Mouse (Mus musculus) cerebellum, adult 2 months (tissue): ENCODE data around the gene Cisd1. TPM values are rescaled to one million over a fixed set of nuclear protein-coding genes. Genes with fewer than 3 reads are reported as not detected.

Experiments used
- DNase-seq, 2 experiments: peaks; one replicate each; pipeline ENCODE4 v3.0.0; 2021
- H3K27ac ChIP-seq: fragments of 200-500 bp; 2 replicates; pipeline ENCODE4 v1.5.1; 2012; ENCODE audit warnings: low read length, control low read depth, inconsistent platforms; ENCODE audit not compliant: insufficient read depth
- H3K27me3 ChIP-seq: fragments of 200-500 bp; 2 replicates; pipeline ENCODE4 v1.6.1; 2012; ENCODE audit warnings: inconsistent platforms, mild to moderate bottlenecking, low read length, moderate library complexity; ENCODE audit not compliant: control insufficient read depth, insufficient read depth
- H3K4me1 ChIP-seq: fragments of 200-500 bp; 2 replicates; pipeline ENCODE4 v1.6.1; 2011; ENCODE audit warnings: low read length; ENCODE audit not compliant: control insufficient read depth, insufficient read depth
- H3K4me3 ChIP-seq: fragments of 200-500 bp; replicated peaks from 2 replicates; pipeline ENCODE3; 2011; ENCODE audit warnings: mild to moderate bottlenecking, low read depth, low read length, control low read depth; ENCODE audit not compliant: insufficient read depth
- CTCF ChIP-seq: fragments of 200-500 bp; IDR thresholded peaks from 2 replicates; pipeline ENCODE4 v1.5.1; 2011; ENCODE audit warnings: low read depth, mild to moderate bottlenecking, control low read depth, low read length, moderate library complexity, borderline replicate concordance; ENCODE audit not compliant: insufficient read depth
- POLR2A ChIP-seq: fragments of 200-500 bp; IDR thresholded peaks from 2 replicates; pipeline ENCODE4 v1.6.1; 2011; ENCODE audit warnings: low read length, control low read depth, borderline replicate concordance; ENCODE audit not compliant: insufficient read depth
- WGBS: fragments of 180-500 bp; shearing (Covaris S2); methylation state at CpG from one replicate; pipeline ENCODE4 v1.1.7; 2018; 5-methylcytosine and 5-hydroxymethylcytosine counted together
- polyA plus RNA-seq: library from polyadenylated mRNA; depleted of rRNA; stranded (reverse); fragments of >200 nt; gene quantifications from 2 replicates; pipeline ENCODE4 v1.2.3, GENCODE M21; 2012

The Cisd1 gene
- polyA plus RNA-seq, 1 experiment = 212 TPM

DNA sequence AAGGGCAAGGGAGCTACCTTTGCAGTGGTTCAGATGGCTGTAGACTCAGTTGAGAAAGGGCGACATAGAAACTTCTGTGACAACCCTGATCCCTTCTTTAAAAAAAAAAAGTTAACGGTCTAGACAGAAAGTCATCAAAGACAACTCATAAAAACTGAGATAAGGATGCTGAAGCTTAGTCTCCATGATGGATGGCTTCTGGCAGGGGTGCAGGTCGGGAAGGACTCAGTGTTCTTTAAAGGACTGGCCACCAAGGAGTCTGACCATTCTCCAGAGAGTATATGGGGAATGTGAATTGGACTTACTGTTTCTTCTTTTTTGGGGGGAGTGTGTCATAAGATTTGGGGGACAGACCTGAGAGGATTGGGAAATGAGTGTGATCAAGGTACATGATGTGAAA is 30.2 kb downstream of the Cisd1 start:
- WGBS = 95% methylated on average over 3 of the region's 3 CpGs
- TF ChIP-seq CTCF (no peak), POLR2A (no peak)

DNA sequence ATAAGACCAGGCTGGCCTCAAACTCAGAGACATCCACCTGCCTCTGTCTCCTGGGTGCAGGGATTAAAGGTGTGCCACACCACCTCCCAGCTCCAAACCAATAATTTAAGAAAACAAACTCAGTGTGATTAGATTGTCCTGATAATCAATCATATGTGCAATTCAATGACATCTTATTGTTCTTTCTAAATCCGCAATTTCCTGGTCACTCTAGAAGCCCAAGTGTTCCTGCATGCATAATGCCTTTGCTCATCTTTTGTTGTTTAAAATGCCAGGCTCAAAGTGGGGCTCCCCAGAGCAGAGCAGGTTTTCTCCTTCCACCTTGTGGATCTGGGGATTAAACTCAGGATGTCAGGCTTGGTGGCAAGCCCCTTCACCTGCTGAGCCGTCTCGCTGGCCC is 34.5 kb downstream of the Cisd1 start:
- WGBS = 68% methylated on average over 3 of the region's 3 CpGs
- Histone ChIP-seq H3K27ac (no peak overlapping the region), H3K4me3 (no peak overlapping the region), H3K27me3 (no peaks in the 10 kb centered on the region), H3K4me1 (no peaks in the 10 kb centered on the region)
- no peak for DNase-seq
- TF ChIP-seq POLR2A (no peak), CTCF (no peak)

More for the DNA sequence above, 30.2 kb downstream of the Cisd1 start:
- peaks cover 2% of the 10 kb centered on the region; the same call in 1 of the 2 replicates for H3K4me1 ChIP-seq
- DNase-seq = no peak
- H3K27me3 ChIP-seq = no peaks in the 10 kb centered on the region
- no peak overlapping the region for H3K27ac ChIP-seq
- no peak overlapping the region for H3K4me3 ChIP-seq

DNA sequence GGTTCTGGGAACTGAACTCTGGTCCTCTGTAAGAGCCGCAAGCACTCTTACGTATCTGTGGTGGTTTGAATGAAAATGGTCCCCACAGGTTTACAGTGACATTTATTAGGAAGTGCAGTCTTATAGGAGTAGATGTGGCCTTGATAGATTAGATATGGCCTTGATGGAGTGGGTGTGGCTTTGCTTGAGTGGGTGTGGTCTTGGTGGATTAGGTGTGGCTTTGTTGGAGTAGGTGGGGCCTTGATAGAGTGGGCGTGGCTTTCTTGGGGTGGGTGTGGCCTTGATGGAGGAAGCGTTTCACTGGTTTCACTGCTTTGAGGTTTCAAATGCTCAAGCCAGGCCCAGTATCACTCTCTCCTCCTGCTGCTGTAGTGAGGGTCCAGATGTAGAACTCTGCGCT is 36.6 kb downstream of the Cisd1 start:
- no peak overlapping the region for H3K27ac ChIP-seq
- no peaks in the 10 kb centered on the region for H3K4me1 ChIP-seq
- no peaks in the 10 kb centered on the region for H3K27me3 ChIP-seq
- 93% methylated on average over 5 of the region's 5 CpGs for WGBS
- DNase-seq = no peak
- TF ChIP-seq POLR2A (no peak), CTCF (no peak)
- H3K4me3 ChIP-seq = no peak overlapping the region

DNA sequence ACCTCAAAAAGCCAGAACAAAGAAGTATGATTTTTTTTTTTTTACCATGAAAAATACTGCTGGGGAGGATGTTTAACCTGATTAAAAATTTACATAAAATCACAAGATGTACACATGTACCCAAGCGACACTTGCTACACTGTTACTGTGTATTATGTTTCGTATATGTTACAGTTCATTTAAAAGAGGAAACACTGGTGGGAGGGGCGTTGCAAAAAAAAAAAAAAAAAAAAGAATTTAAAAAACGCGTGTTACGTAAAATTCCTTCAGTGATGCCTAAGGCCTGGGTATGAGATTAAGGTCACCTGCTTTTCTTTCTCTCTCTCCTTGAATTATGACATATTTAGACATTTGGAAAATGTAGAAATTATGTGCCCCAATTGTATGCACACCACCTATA is 38.0 kb downstream of the Cisd1 start:
- no peak overlapping the region for H3K4me3 ChIP-seq
- no peak for TF ChIP-seq CTCF
- TF ChIP-seq POLR2A = no peak

DNA sequence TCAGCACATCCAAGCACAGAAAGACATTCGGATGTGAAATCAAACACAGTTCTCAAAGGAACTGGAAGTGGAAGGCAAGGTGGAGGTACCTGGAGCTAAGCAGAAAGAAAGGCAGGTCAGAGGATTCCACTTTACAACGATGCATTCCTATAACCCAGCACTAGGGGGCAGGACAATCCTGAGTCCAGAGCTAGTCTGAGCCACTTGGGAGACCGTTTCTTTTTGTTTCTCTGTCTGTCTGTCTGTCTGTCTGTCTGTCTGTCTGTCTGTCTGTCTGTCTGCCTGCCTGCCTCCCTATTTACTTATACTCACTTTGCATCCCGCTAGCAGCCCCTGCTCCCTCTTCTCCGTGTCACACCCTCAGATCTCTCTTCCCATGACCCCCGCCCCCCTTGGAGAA is 38.6 kb downstream of the Cisd1 start:
- H3K27ac ChIP-seq = no peak overlapping the region
- WGBS = 23% methylated on average over 6 of the region's 6 CpGs
- no peaks in the 10 kb centered on the region for H3K27me3 ChIP-seq
- DNase-seq = peak in 1 of 2 experiments; percentile 35
- no peak overlapping the region for H3K4me3 ChIP-seq
- H3K4me1 ChIP-seq = no peaks in the 10 kb centered on the region
- no peak for TF ChIP-seq POLR2A
- peak; percentile 69 for TF ChIP-seq CTCF

More for the DNA sequence above, 38.0 kb downstream of the Cisd1 start:
- Histone ChIP-seq H3K4me1 (no peaks in the 10 kb centered on the region), H3K27me3 (no peaks in the 10 kb centered on the region), H3K27ac (no peak overlapping the region)
- 79% methylated on average over 6 of the region's 6 CpGs for WGBS
- DNase-seq = no peak

DNA sequence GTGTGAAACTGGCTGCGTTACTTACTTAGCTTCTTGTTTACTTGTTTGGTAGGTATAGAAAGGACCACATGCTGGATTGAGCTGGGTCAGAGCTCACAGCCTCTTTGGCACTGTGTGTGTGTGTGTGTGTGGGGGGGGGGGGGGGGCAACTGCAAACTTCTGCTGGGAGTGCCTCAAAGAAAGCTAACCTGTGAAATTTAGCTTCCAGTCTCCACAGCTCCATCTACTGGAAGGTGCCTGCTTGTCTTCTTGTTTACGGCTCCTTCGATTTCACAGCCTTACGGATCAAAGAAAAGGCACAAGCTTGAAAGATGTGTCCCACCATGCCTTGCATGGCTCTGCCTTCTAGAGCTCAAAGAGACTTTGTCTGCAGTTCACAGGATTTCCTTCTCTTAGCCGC is 42.3 kb downstream of the Cisd1 start:
- WGBS = 33% methylated on average over 5 of the region's 5 CpGs
- Histone ChIP-seq H3K27ac (no peak overlapping the region), H3K27me3 (no peaks in the 10 kb centered on the region), H3K4me1 (no peaks in the 10 kb centered on the region; the same call in none of the 2 replicates), H3K4me3 (no peak overlapping the region)
- DNase-seq = no peak
- TF ChIP-seq POLR2A (no peak), CTCF (peak; percentile 44; the same call in 1 of the 2 replicates)

DNA sequence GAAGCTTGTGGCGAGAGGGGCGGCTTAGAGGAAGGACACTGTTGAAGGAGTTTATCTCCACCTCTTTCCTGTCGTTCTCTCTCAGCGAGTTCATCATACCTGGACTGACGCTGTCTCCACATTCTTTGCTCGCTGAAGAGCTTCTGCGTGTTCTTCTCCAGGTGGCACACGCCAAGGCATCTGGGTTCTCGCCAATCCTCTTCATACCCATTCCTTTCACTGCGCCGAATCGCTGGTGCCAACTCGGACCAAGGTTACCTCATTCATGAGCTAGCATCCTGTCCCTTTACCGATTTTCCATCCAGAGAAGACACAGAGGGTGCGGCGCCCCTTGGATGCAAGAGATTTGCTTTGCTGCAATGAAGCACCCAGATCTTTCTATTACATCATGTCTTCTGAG is 44.6 kb downstream of the Cisd1 start:
- WGBS = 41% methylated on average over 16 of the region's 16 CpGs
- TF ChIP-seq POLR2A (no peak), CTCF (no peak)

DNA sequence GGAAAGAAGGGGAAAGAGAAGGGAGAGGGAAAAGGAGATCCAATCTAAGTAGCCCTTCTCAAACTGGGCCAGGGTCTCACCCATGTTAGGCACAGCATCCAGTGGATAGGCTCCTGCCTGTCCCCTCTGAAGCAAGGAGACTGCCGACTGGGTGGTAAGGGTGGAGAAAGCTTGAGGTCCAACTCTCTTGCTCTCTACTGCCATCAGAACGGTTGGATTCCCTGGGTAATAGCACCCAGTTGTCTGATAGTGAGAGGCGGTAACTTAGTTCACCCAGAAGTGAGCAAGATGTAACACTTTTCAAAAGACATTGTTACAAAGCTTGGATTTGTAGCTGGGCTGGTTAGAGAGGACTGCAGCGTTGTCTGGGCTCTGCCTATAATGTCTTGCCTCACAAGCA is 51.5 kb downstream of the Cisd1 start:
- Histone ChIP-seq H3K27me3 (no peaks in the 10 kb centered on the region), H3K4me1 (no peaks in the 10 kb centered on the region), H3K27ac (no peak overlapping the region), H3K4me3 (no peak overlapping the region)
- WGBS = 64% methylated on average over 4 of the region's 4 CpGs
- DNase-seq = no peak
- TF ChIP-seq CTCF = no peak
- no peak for TF ChIP-seq POLR2A

More for the DNA sequence above, 44.6 kb downstream of the Cisd1 start:
- DNase-seq = peak; percentile 58 to 69
- Histone ChIP-seq H3K4me1 (no peaks in the 10 kb centered on the region; the same call in none of the 2 replicates), H3K4me3 (peak overlapping the region; percentile 34), H3K27me3 (no peaks in the 10 kb centered on the region), H3K27ac (no peak overlapping the region)

DNA sequence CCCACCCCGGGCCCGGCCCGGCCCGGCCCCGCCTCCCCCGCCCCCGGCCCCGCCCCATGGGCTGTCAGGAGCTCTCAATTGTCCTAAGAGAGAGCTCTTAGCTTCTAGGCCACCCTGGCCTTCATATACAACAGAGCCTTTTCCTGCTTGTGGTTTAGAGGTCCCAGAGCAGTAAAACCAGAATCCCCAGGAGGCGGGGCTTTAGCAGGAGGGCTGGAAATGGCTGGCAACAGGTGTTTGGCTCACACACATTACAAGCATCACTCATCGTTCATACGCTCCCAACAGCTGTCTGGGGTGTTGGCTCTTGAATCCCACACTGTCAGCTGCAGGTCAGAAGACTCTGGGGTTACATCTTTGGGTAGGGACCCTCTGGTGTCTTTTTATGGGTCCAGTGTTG is 52.5 kb downstream of the Cisd1 start:
- TF ChIP-seq CTCF = no peak
- TF ChIP-seq POLR2A = no peak
- Histone ChIP-seq H3K27ac (no peak overlapping the region), H3K4me3 (no peak overlapping the region), H3K4me1 (no peaks in the 10 kb centered on the region), H3K27me3 (no peaks in the 10 kb centered on the region)
- no peak for DNase-seq
- WGBS = 6% methylated on average over 11 of the region's 11 CpGs

DNA sequence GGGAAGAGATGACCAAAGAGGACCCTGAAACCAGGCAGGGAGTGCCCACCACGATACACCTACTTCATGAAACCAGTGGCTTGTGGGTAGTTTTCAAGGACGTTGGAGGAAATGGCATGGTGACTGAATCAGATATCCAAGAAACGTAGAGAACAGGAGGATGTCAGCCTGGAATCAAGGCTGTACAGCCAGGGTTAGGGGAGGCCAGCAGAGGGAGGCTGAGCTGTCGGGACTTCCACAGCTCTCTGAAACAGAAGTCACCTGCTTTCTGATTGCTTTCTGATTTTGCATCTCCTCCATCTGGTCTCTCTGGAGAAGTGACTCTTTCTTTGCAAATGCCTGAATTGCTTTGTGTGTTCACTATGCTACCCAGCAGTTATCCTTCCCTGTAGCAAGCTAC is 53.0 kb downstream of the Cisd1 start:
- no peak for DNase-seq
- Histone ChIP-seq H3K27ac (no peak overlapping the region), H3K27me3 (no peaks in the 10 kb centered on the region), H3K4me1 (no peaks in the 10 kb centered on the region), H3K4me3 (no peak overlapping the region)
- 32% methylated on average over 4 of the region's 4 CpGs for WGBS
- TF ChIP-seq CTCF (no peak), POLR2A (no peak)
